In the genomic region with DNA sequence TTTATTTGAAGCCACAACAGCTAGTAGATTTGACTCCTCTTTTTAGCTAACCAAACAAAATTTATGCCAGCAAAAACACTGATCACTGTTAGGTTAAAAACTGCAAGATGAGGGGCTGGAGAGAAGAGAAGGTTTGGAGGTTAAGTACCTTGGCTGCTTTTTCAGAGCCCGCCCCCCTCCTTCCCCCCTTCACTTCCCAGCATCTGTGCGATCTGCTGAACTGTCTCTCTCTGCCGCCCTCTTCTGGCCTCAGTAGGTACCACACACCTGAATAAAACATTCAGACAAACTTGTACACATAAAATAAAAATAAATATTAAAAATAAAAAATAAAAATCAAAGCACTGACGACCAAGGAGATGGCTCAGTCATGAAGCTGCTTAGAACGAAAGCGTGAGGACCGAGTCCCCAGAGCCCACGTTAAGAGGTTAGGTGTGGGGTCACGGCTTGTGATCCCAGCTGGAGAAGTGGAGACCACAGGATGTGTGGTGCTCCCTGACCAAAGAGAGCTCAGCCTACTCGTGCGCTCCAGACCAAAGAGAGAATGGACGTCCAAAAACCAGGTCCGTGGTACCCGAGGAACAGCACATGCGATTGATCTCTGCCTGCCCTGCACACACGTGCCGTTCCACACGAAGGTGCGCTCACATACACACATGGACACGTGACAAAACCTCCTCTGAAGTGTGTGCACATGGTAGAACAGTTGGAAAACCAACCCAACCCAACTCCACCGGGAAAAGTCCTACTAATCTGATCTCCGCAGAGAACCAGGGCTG, we compare ENCODE assay signal across 9 mouse cellular contexts. TPM values are rescaled to one million over a fixed set of nuclear protein-coding genes. Genes with fewer than 3 reads are reported as not detected.
DNase-seq lines count a peak whose midpoint lies in the region; ATAC-seq and TF ChIP-seq lines count a peak whose summit lies in the region.
"Had no signal": no experiment of that assay in that cellular context is flagged by ENCODE, and none has a peak within 500 bp of the region (broad histone marks: within the 10 kb centered on the region; RNA-seq: fewer than 3 reads in every experiment).

No protein-coding gene starts in this region.

- no peak overlapping the region for H3K27ac ChIP-seq in cerebellum, adult 2 months (ENCODE audit: insufficient read depth, low read length)
- H3K27ac ChIP-seq in kidney, embryonic 14.5 days (ENCODE audit: low read depth, low read length): no peak overlapping the region

- peak in 1 of 2 experiments; percentile 14 for DNase-seq in cerebellum, adult 2 months
- no peak for DNase-seq in cerebellum, adult 9-10 months
- peak; percentile 36 to 41 for DNase-seq in left cerebral cortex, postnatal 14 days (ENCODE audit: low spot score in 2 of 2)
- DNase-seq in left cerebral cortex, adult 8-10 months (ENCODE audit: low spot score in 2 of 2): no peak
- DNase-seq in R1 (ENCODE audit: low read depth, low spot score): peak; percentile 89
- peak; percentile 70 for DNase-seq in retina, postnatal 1 day

- H3K4me3 ChIP-seq in cerebellum, adult 2 months (replicated peaks; ENCODE audit: insufficient read depth, low read depth, low read length): no peak overlapping the region
- H3K4me3 ChIP-seq in kidney, embryonic 14.5 days (ENCODE audit: low read length): no peak overlapping the region

- no peaks in the 10 kb centered on the region for H3K36me3 ChIP-seq in kidney, embryonic 14.5 days (ENCODE audit: control insufficient read depth, insufficient read depth, low read length)
- H3K36me3 ChIP-seq: G1E had no signal

- TF ChIP-seq POLR2A in cerebellum, adult 2 months (IDR thresholded peaks at IDR 0.05; ENCODE audit: borderline replicate concordance, insufficient read depth, low read length): no peak

- H3K9ac ChIP-seq in kidney, embryonic 14.5 days (ENCODE audit: low read depth, low read length): no peak overlapping the region

- no peaks in the 10 kb centered on the region for H3K4me1 ChIP-seq in cerebellum, adult 2 months (ENCODE audit: control insufficient read depth, insufficient read depth, low read length)
- H3K4me1 ChIP-seq in kidney, embryonic 14.5 days (ENCODE audit: control insufficient read depth, insufficient read depth, low read length): 0 out of 2 replicates have a peak, but pooled peaks cover 3% of the 10 kb centered on the region

- H3K27me3 ChIP-seq in cerebellum, adult 2 months (ENCODE audit: control insufficient read depth, insufficient read depth, low read length): no peaks in the 10 kb centered on the region
- H3K27me3 ChIP-seq in kidney, embryonic 14.5 days (ENCODE audit: control insufficient read depth, insufficient read depth, low read length): no peaks in the 10 kb centered on the region

- TF ChIP-seq CTCF in cerebellum, adult 2 months (IDR thresholded peaks at IDR 0.05; ENCODE audit: borderline replicate concordance, insufficient read depth, low read depth, low read length): peak; percentile 20; the same call in 1 of the 2 replicates

- no peak overlapping the region for H3K4me2 ChIP-seq in kidney, embryonic 14.5 days (replicated peaks; ENCODE audit: low read depth, low read length)

- ATAC-seq in kidney, embryonic 14.5 days (ENCODE audit: low FRiP score, low TSS enrichment): 0 out of 2 replicates have a peak, but pooled peaks have one; percentile 51
- no peak for ATAC-seq in erythroid progenitor cell, adult 5-6 weeks (replicated peaks; ENCODE audit: low FRiP score, poor library complexity, severe bottlenecking)

- 74% methylated on average over 22 of the region's 22 CpGs for whole genome bisulfite sequencing in cerebellum, adult 2 months
- 75% methylated on average over 22 of the region's 22 CpGs for WGBS in kidney, embryonic 14.5 days

- H3K9me3 ChIP-seq in kidney, embryonic 14.5 days (ENCODE audit: control insufficient read depth, low read length): no peaks in the 10 kb centered on the region

- intact Hi-C loops in left cerebral cortex, postnatal 14 days (cut with DNase I): loop anchor here (5.0 kb wide), 1 partner anchor 1109 kb away; no protein-coding TSS in a partner anchor

RNA-seq across cellular contexts. Expression of a gene that starts 37.4 kb away (rescaled TPM):
- polyA plus RNA-seq in cerebellum, adult 2 months (2012; rRNA removed): 18.6 and 19.8 TPM in 2 replicates
- total RNA-seq in left cerebral cortex, postnatal 14 days (2021): 10 to 100 TPM; 16.8 to 18.1 TPM
- total RNA-seq in left cerebral cortex, adult 8-10 months (2022): 10 to 100 TPM; 19.2 to 21.7 (median 20.0) TPM
- polyA plus RNA-seq in kidney, embryonic 14.5 days (2014; fragmentation: Nextera tagmentation; extraction: Ambion mirVana): 23.0 and 27.8 TPM in 2 replicates
- 2.9 and 11.2 TPM in 2 replicates for total RNA-seq in erythroid progenitor cell, adult 5-6 weeks (2015; ENCODE audit: low replicate concordance)
- 2.2 and 8.5 TPM in 2 replicates for total RNA-seq in erythroid progenitor cell, adult 5-6 weeks (2017; ENCODE audit: low replicate concordance)

Comparison
In these comparisons a context has a peak if more than half of its experiments do, and no peak if none do; other contexts are left out.
1. DNase-seq: peak in left cerebral cortex, postnatal 14 days (2 of 2), R1 (single experiment) and retina, postnatal 1 day (single experiment); none in cerebellum, adult 9-10 months (single experiment) and left cerebral cortex, adult 8-10 months (0 of 2).